In the genomic region with DNA sequence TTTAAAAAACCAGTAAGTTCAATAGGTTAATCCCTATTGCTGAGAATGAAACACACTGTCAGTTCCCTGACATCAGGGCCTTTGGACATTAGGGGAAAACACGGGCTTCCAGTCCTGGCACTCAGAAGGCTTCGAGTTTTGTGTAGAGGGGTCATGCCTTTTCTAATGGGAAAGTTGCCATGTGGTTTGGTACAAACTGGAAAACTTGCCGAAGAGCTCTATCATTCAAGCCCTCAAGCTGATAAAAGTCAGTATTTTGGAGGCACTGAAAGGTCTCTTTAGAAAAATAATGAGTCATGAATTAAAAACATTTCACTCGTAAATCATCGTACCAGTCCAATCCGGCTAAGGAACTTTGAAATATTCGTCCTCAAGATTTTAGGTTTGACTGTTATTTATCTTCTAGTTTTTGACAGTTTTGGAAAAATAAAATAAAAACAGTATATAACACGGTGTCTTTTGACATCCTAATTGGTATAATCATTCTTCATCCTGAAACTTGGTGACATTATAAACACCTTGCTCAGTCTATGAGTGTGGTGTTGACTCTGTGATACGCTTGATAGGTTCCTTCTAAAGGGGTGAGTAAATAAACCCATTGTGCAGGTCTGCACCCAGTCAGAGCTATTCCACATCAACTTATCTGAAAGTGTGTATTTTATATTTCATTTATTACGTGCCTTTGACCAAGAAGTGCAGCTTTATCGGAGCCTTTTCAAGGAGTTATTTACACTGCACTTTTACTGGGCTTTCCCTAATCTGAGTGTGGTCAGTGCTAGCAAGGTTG, we compare ENCODE assay signal across 13 mouse cellular contexts.
DNase-seq lines count a peak whose midpoint lies in the region; ATAC-seq and TF ChIP-seq lines count a peak whose summit lies in the region.
"Had no signal": no experiment of that assay in that cellular context is flagged by ENCODE, and none has a peak within 500 bp of the region (broad histone marks: within the 10 kb centered on the region; RNA-seq: fewer than 3 reads in every experiment).

No protein-coding gene starts in this region.

- no peaks in the 10 kb centered on the region for H3K36me3 ChIP-seq in liver, adult 2 months (ENCODE audit: control insufficient read depth, insufficient read depth, low read length)
- no peaks in the 10 kb centered on the region for H3K36me3 ChIP-seq in liver, postnatal 0 days (replicated peaks; ENCODE audit: insufficient read depth, low read length)
- no peaks in the 10 kb centered on the region for H3K36me3 ChIP-seq in stomach, embryonic 14.5 days (ENCODE audit: control insufficient read depth, insufficient read depth, low read length)
- H3K36me3 ChIP-seq in hindbrain, postnatal 0 days (ENCODE audit: insufficient read depth, low read length): no peaks in the 10 kb centered on the region

- 79% methylated on average over 11 of the region's 11 CpGs for WGBS in liver, adult 2 months
- WGBS in liver, postnatal 0 days (ENCODE audit: insufficient replicate concordance): 82% methylated on average over 11 of the region's 11 CpGs
- WGBS in stomach, embryonic 14.5 days: 38% methylated on average over 11 of the region's 11 CpGs
- WGBS in hindbrain, postnatal 0 days: 81% methylated on average over 11 of the region's 11 CpGs

- TF ChIP-seq POLR2A in liver, adult 2 months (IDR thresholded peaks at IDR 0.05; ENCODE audit: extremely low read depth, insufficient read depth, low read length): no peak

- TF ChIP-seq EP300 in liver, postnatal 0 days (IDR thresholded peaks at IDR 0.05; ENCODE audit: low read depth): no peak

- H3K4me1 ChIP-seq in liver, adult 2 months (ENCODE audit: control insufficient read depth, insufficient read depth, low read length): no peaks in the 10 kb centered on the region
- H3K4me1 ChIP-seq in liver, postnatal 0 days (ENCODE audit: insufficient read depth): no peaks in the 10 kb centered on the region
- H3K4me1 ChIP-seq in stomach, embryonic 14.5 days (ENCODE audit: control insufficient read depth, insufficient read depth, low read length): no peaks in the 10 kb centered on the region
- no peaks in the 10 kb centered on the region for H3K4me1 ChIP-seq in hindbrain, postnatal 0 days (ENCODE audit: insufficient read depth, low read length)

- ATAC-seq in liver, postnatal 0 days: no peak
- peak; percentile 93 for ATAC-seq in stomach, embryonic 14.5 days (ENCODE audit: insufficient number of reproducible peaks, insufficient read depth, low FRiP score, low read depth)
- no peak for ATAC-seq in hindbrain, postnatal 0 days
- ATAC-seq: forebrain, postnatal 0 days had no signal

- DNase-seq in heart, adult 9 months (ENCODE audit: low spot score in 2 of 2): peak; percentile 20 to 54
- no peak for DNase-seq in heart, postnatal 25 days (ENCODE audit: low spot score)
- DNase-seq in liver, adult 2 months (ENCODE audit: extremely low read depth, low read depth, low spot score): peak; percentile 18
- no peak for DNase-seq in liver, postnatal 0 days
- peak; percentile 73 for DNase-seq in Muller cell, postnatal 12 days (ENCODE audit: inconsistent ontology term)
- DNase-seq in hindbrain, postnatal 0 days (ENCODE audit: low spot score): no peak
- DNase-seq: cerebellum, adult 11 months; forebrain, postnatal 0 days; gastrocnemius, postnatal 14 days; right cerebral cortex, postnatal 14 days had no signal

- H3K27ac ChIP-seq in liver, adult 2 months (replicated peaks; ENCODE audit: insufficient read depth, low read depth, low read length): no peak overlapping the region
- no peak overlapping the region for H3K27ac ChIP-seq in liver, postnatal 0 days (ENCODE audit: low read depth)
- no peak overlapping the region for H3K27ac ChIP-seq in stomach, embryonic 14.5 days (ENCODE audit: low read length)
- no peak overlapping the region for H3K27ac ChIP-seq in hindbrain, postnatal 0 days
- H3K27ac ChIP-seq: left cerebral cortex, adult 2 months; macrophage had no signal

- no peak overlapping the region for H3K9ac ChIP-seq in liver, adult 2 months (ENCODE audit: low read depth, low read length)
- H3K9ac ChIP-seq in liver, postnatal 0 days (replicated peaks): no peak overlapping the region
- H3K9ac ChIP-seq in stomach, embryonic 14.5 days (replicated peaks; ENCODE audit: low read depth, low read length): no peak overlapping the region
- H3K9ac ChIP-seq in hindbrain, postnatal 0 days (replicated peaks; ENCODE audit: low read length): no peak overlapping the region
- H3K9ac ChIP-seq: forebrain, postnatal 0 days had no signal

- no peaks in the 10 kb centered on the region for H3K9me3 ChIP-seq in liver, postnatal 0 days (ENCODE audit: low read length)
- no peaks in the 10 kb centered on the region for H3K9me3 ChIP-seq in stomach, embryonic 14.5 days (ENCODE audit: control insufficient read depth, low read depth, low read length)
- H3K9me3 ChIP-seq in hindbrain, postnatal 0 days (ENCODE audit: low read length): no peaks in the 10 kb centered on the region

- H3K4me3 ChIP-seq in liver, adult 2 months (ENCODE audit: insufficient read depth, low read depth, low read length): no peak overlapping the region
- H3K4me3 ChIP-seq in liver, postnatal 0 days (ENCODE audit: low read depth, low read length): no peak overlapping the region
- H3K4me3 ChIP-seq in stomach, embryonic 14.5 days (ENCODE audit: low read depth, low read length): no peak overlapping the region
- no peak overlapping the region for H3K4me3 ChIP-seq in hindbrain, postnatal 0 days (ENCODE audit: low read length)
- H3K4me3 ChIP-seq: left cerebral cortex, adult 2 months had no signal

- H3K4me2 ChIP-seq in liver, postnatal 0 days (ENCODE audit: low read depth, low read length): no peak overlapping the region
- no peak overlapping the region for H3K4me2 ChIP-seq in stomach, embryonic 14.5 days (replicated peaks; ENCODE audit: low read depth, low read length)
- no peak overlapping the region for H3K4me2 ChIP-seq in hindbrain, postnatal 0 days (ENCODE audit: low read depth, low read length)

- peaks cover 3% of the 10 kb centered on the region; the same call in 1 of the 2 replicates for H3K79me2 ChIP-seq in liver, adult 2 months (ENCODE audit: control insufficient read depth, insufficient read depth, low read length)

- H3K27me3 ChIP-seq in liver, adult 2 months (ENCODE audit: control insufficient read depth, insufficient read depth, low read length): no peaks in the 10 kb centered on the region
- no peaks in the 10 kb centered on the region for H3K27me3 ChIP-seq in liver, postnatal 0 days (ENCODE audit: insufficient read depth, low read length)
- H3K27me3 ChIP-seq in stomach, embryonic 14.5 days (ENCODE audit: control insufficient read depth, insufficient read depth, low read length): no peaks in the 10 kb centered on the region
- H3K27me3 ChIP-seq in hindbrain, postnatal 0 days (ENCODE audit: insufficient read depth, low read length): no peaks in the 10 kb centered on the region

- no peak for TF ChIP-seq CTCF in liver, adult 2 months (IDR thresholded peaks at IDR 0.05; ENCODE audit: low read depth, low read length)
- no peak for TF ChIP-seq CTCF in liver, postnatal 0 days (IDR thresholded peaks at IDR 0.05; ENCODE audit: low read depth)
- TF ChIP-seq CTCF in hindbrain, postnatal 0 days (IDR thresholded peaks at IDR 0.05; ENCODE audit: low read depth): no peak

- intact Hi-C loops in heart, postnatal 25 days (cut with DNase I): no loop called here

Comparison
In these comparisons a context has a peak if more than half of its experiments do, and no peak if none do; other contexts are left out.
1. DNase-seq: peak in heart, adult 9 months (2 of 2), liver, adult 2 months (single experiment) and Muller cell, postnatal 12 days (single experiment); none in heart, postnatal 25 days (single experiment), liver, postnatal 0 days (single experiment) and hindbrain, postnatal 0 days (single experiment).